Mouse (Mus musculus) lung, embryonic 15.5 days (tissue): ENCODE measurements around the gene Dnajc14. TPM values are rescaled to one million over a fixed set of nuclear protein-coding genes. Genes with fewer than 3 reads are reported as not detected.

ENCODE experiments used
- ATAC-seq: fragments of 200-750 bp; cut with Nextera tagmentation; 2 replicates; pipeline ENCODE4 v1.8.0; 2017; ENCODE audit warnings: moderate number of reproducible peaks, borderline replicate concordance; ENCODE audit not compliant: low FRiP score, low TSS enrichment; ENCODE audit errors: extremely low read depth
- H3K27ac ChIP-seq: fragments of 300-500 bp; sonication (generic); 2 replicates; pipeline ENCODE4 v1.5.1; 2015; ENCODE audit warnings: moderate library complexity, mild to moderate bottlenecking, inconsistent platforms
- H3K27me3 ChIP-seq: fragments of 300-500 bp; sonication (generic); 2 replicates; pipeline ENCODE4 v1.6.1; 2015; ENCODE audit warnings: inconsistent platforms
- H3K36me3 ChIP-seq: fragments of 300-500 bp; sonication (generic); 2 replicates; pipeline ENCODE4 v1.6.1; 2015; ENCODE audit warnings: inconsistent platforms
- H3K4me1 ChIP-seq: fragments of 300-500 bp; sonication (generic); 2 replicates; pipeline ENCODE4 v1.6.1; 2015; ENCODE audit warnings: inconsistent platforms
- H3K4me2 ChIP-seq: fragments of 300-500 bp; sonication (generic); 2 replicates; pipeline ENCODE4 v1.6.1; 2015; ENCODE audit warnings: inconsistent platforms, mild to moderate bottlenecking, moderate library complexity
- H3K4me3 ChIP-seq: fragments of 300-500 bp; sonication (generic); 2 replicates; pipeline ENCODE4 v1.5.1; 2015; ENCODE audit warnings: mild to moderate bottlenecking, inconsistent platforms
- H3K9ac ChIP-seq: fragments of 300-500 bp; sonication (generic); 2 replicates; pipeline ENCODE4 v1.6.1; 2015; ENCODE audit warnings: inconsistent platforms
- H3K9me3 ChIP-seq: fragments of 300-500 bp; sonication (generic); 2 replicates; pipeline ENCODE4 v1.6.1; 2016; ENCODE audit warnings: inconsistent platforms
- WGBS: fragments of 180-500 bp; shearing (Covaris S2); methylation state at CpG from one replicate; pipeline ENCODE4 v1.1.7; 2015; 5-methylcytosine and 5-hydroxymethylcytosine counted together
- polyA plus RNA-seq: library from polyadenylated mRNA; unstranded; fragments of >200 nt; fragmentation: Nextera tagmentation; extraction: Ambion mirVana; gene quantifications from 2 replicates; pipeline ENCODE4 v1.2.1, GENCODE M21; 2015

Dnajc14 gene
- 50.1 and 55.2 TPM in 2 replicates for polyA plus RNA-seq

- H3K4me3 ChIP-seq, result peak within 1 kb of the TSS; percentile 89
- peak within 1 kb of the TSS; percentile 90 for H3K9ac ChIP-seq
- WGBS, result under 1% methylated on average over 14 of the region's 14 CpGs
- peak within 1 kb of the TSS; percentile 88 for H3K4me2 ChIP-seq
- H3K9me3 ChIP-seq, result no peaks in the 10 kb centered on the region
- no peaks in the 10 kb centered on the region for H3K27me3 ChIP-seq
- peak; percentile 2 for ATAC-seq
- peak within 1 kb of the TSS; percentile 99 for H3K27ac ChIP-seq
- peaks cover 26% of the 10 kb centered on the region for H3K36me3 ChIP-seq
- peaks cover 43% of the 10 kb centered on the region for H3K4me1 ChIP-seq
These were observed at the start of gene Dnajc14 for GRCm38 (mm10) chr10:128803771-128804270. TSS of gene Dnajc14 (plus strand) at chr10:128804062.

- Histone ChIP-seq H3K4me3 (no peak overlapping the region), H3K27ac (no peak overlapping the region), H3K9me3 (no peaks in the 10 kb centered on the region), H3K27me3 (no peaks in the 10 kb centered on the region), H3K36me3 (no peaks in the 10 kb centered on the region; the same call in 1 of the 2 replicates), H3K9ac (no peak overlapping the region), H3K4me1 (no peaks in the 10 kb centered on the region), H3K4me2 (no peak overlapping the region)
- ATAC-seq, result no peak
- WGBS, result 75% methylated on average over 2 of the region's 2 CpGs
These were observed 31.0 kb upstream of the Dnajc14 start for GRCm38 (mm10) chr10:128772895-128773294.

GRCm38 (mm10) chr10:128773685-128774084 is 30.2 kb upstream of the Dnajc14 start:
- H3K27me3 ChIP-seq, result no peaks in the 10 kb centered on the region
- no peaks in the 10 kb centered on the region for H3K9me3 ChIP-seq
- ATAC-seq, result no peak
- H3K4me2 ChIP-seq, result no peak overlapping the region
- no peak overlapping the region for H3K4me3 ChIP-seq
- no peak overlapping the region for H3K27ac ChIP-seq
- H3K4me1 ChIP-seq, result 0 out of 2 replicates have a peak, but pooled peaks cover 1% of the 10 kb centered on the region
- no peak overlapping the region for H3K9ac ChIP-seq
- H3K36me3 ChIP-seq, result no peaks in the 10 kb centered on the region; the same call in 1 of the 2 replicates
- WGBS, result 26% methylated on average over 5 of the region's 5 CpGs

- no peak overlapping the region for H3K9ac ChIP-seq
- H3K27me3 ChIP-seq, result no peaks in the 10 kb centered on the region
- H3K4me1 ChIP-seq, result peaks cover 12% of the 10 kb centered on the region; the same call in 1 of the 2 replicates
- no peaks in the 10 kb centered on the region for H3K9me3 ChIP-seq
- H3K4me2 ChIP-seq, result 0 out of 2 replicates have a peak overlapping the region, but pooled peaks have one; percentile 20
- H3K27ac ChIP-seq, result peak overlapping the region; percentile 85
- ATAC-seq, result no peak
- no peak overlapping the region for H3K4me3 ChIP-seq
- WGBS, result 88% methylated on average over 2 of the region's 2 CpGs
- H3K36me3 ChIP-seq, result no peaks in the 10 kb centered on the region
These were observed 25.4 kb upstream of the Dnajc14 start for GRCm38 (mm10) chr10:128778441-128778840.

- H3K9me3 ChIP-seq, result no peaks in the 10 kb centered on the region
- H3K27me3 ChIP-seq, result no peaks in the 10 kb centered on the region
- no peak overlapping the region for H3K9ac ChIP-seq
- peaks cover 12% of the 10 kb centered on the region; the same call in 1 of the 2 replicates for H3K4me1 ChIP-seq
- no peak overlapping the region for H3K4me3 ChIP-seq
- peak overlapping the region; percentile 20; the same call in 1 of the 2 replicates for H3K4me2 ChIP-seq
- 23% methylated on average over 8 of the region's 8 CpGs for WGBS
- no peaks in the 10 kb centered on the region for H3K36me3 ChIP-seq
- peak; percentile 99 for ATAC-seq
- peak overlapping the region; percentile 85 for H3K27ac ChIP-seq
These were observed 24.7 kb upstream of the Dnajc14 start for GRCm38 (mm10) chr10:128779011-128779795.

- Histone ChIP-seq H3K9me3 (no peaks in the 10 kb centered on the region), H3K27me3 (no peaks in the 10 kb centered on the region), H3K36me3 (no peaks in the 10 kb centered on the region), H3K4me1 (peaks cover 12% of the 10 kb centered on the region; the same call in 1 of the 2 replicates), H3K9ac (no peak overlapping the region), H3K4me2 (no peak overlapping the region), H3K4me3 (no peak overlapping the region), H3K27ac (no peak overlapping the region)
- ATAC-seq, result no peak
- WGBS, result 96% methylated on average over 1 of the region's 1 CpGs
These were observed 23.7 kb upstream of the Dnajc14 start for GRCm38 (mm10) chr10:128780200-128780599.

- Histone ChIP-seq H3K4me2 (peak within 1 kb of the TSS; percentile 11), H3K36me3 (no peaks in the 10 kb centered on the region), H3K9me3 (no peaks in the 10 kb centered on the region), H3K9ac (no peak within 1 kb of the TSS), H3K27me3 (no peaks in the 10 kb centered on the region), H3K4me3 (peak within 1 kb of the TSS; percentile 19), H3K27ac (peak within 1 kb of the TSS; percentile 1; the same call in 1 of the 2 replicates), H3K4me1 (no peaks in the 10 kb centered on the region)
- WGBS, result 56% methylated on average over 7 of the region's 7 CpGs
- peak; percentile 48; the same call in 1 of the 2 replicates for ATAC-seq
These were observed 13.3 kb upstream of the Dnajc14 start, which contains the start of gene Mmp19 for GRCm38 (mm10) chr10:128790398-128791124. TSS of gene Mmp19 (plus strand) at chr10:128790910.

GRCm38 (mm10) chr10:128792041-128792440 is 11.8 kb upstream of the Dnajc14 start:
- H3K4me1 ChIP-seq, result no peaks in the 10 kb centered on the region
- no peaks in the 10 kb centered on the region for H3K36me3 ChIP-seq
- no peak overlapping the region for H3K9ac ChIP-seq
- H3K27me3 ChIP-seq, result no peaks in the 10 kb centered on the region
- H3K4me3 ChIP-seq, result no peak overlapping the region
- ATAC-seq, result no peak
- no peak overlapping the region for H3K27ac ChIP-seq
- no peak overlapping the region for H3K4me2 ChIP-seq
- H3K9me3 ChIP-seq, result no peaks in the 10 kb centered on the region

GRCm38 (mm10) chr10:128793258-128793657 is 10.6 kb upstream of the Dnajc14 start:
- H3K27ac ChIP-seq, result no peak overlapping the region
- no peaks in the 10 kb centered on the region for H3K27me3 ChIP-seq
- 90% methylated on average over 1 of the region's 1 CpGs for WGBS
- no peak overlapping the region for H3K9ac ChIP-seq
- no peak for ATAC-seq
- H3K4me2 ChIP-seq, result no peak overlapping the region
- no peaks in the 10 kb centered on the region for H3K36me3 ChIP-seq
- no peaks in the 10 kb centered on the region for H3K9me3 ChIP-seq
- no peaks in the 10 kb centered on the region for H3K4me1 ChIP-seq
- H3K4me3 ChIP-seq, result no peak overlapping the region

- Histone ChIP-seq H3K27me3 (no peaks in the 10 kb centered on the region), H3K9me3 (no peaks in the 10 kb centered on the region)
- 84% methylated on average over 5 of the region's 5 CpGs for WGBS
These were observed 9.5 kb upstream of the Dnajc14 start for GRCm38 (mm10) chr10:128794391-128794790.

GRCm38 (mm10) chr10:128795581-128795980 is 8.3 kb upstream of the Dnajc14 start:
- no peak overlapping the region for H3K9ac ChIP-seq
- H3K9me3 ChIP-seq, result no peaks in the 10 kb centered on the region
- H3K4me3 ChIP-seq, result no peak overlapping the region
- 0 out of 2 replicates have a peak, but pooled peaks cover 12% of the 10 kb centered on the region for H3K36me3 ChIP-seq
- no peak for ATAC-seq
- 93% methylated on average over 3 of the region's 3 CpGs for WGBS
- H3K27me3 ChIP-seq, result no peaks in the 10 kb centered on the region
- no peaks in the 10 kb centered on the region for H3K4me1 ChIP-seq
- H3K27ac ChIP-seq, result no peak overlapping the region
- H3K4me2 ChIP-seq, result no peak overlapping the region

More at GRCm38 (mm10) chr10:128794391-128794790, 9.5 kb upstream of the Dnajc14 start:
- no peak overlapping the region for H3K4me3 ChIP-seq
- ATAC-seq, result no peak
- H3K9ac ChIP-seq, result no peak overlapping the region
- H3K27ac ChIP-seq, result no peak overlapping the region
- no peak overlapping the region for H3K4me2 ChIP-seq
- H3K4me1 ChIP-seq, result no peaks in the 10 kb centered on the region
- 0 out of 2 replicates have a peak, but pooled peaks cover 4% of the 10 kb centered on the region for H3K36me3 ChIP-seq
